Mouse (Mus musculus): ENCODE data around the gene Adad2.

- TF ChIP-seq CTCF (IDR thresholded peaks at IDR 0.05; ENCODE audit: low read depth) (no peak), EP300 (IDR thresholded peaks at IDR 0.05; ENCODE audit: low read depth) (no peak)
Measured at GRCm38 (mm10) chr8:119627613-119628359, 15.2 kb downstream of the Adad2 start.

All from liver, embryonic 14.5 days (tissue).